Mouse (Mus musculus) right cerebral cortex, postnatal 14 days (tissue): ENCODE measurements at regions not wholly inside any gene's neighbourhood (a gene's known extent, or its start where the extent isn't known, plus 50 kb on each side); places are given as distances from the start of the nearest gene placed in this dataset.

Source experiments
- DNase-seq: peaks from one replicate; pipeline ENCODE4 v3.0.0; 2022

- no peak for DNase-seq
Measured at GRCm38 (mm10) chr6:52486655-52487054, 153.5 kb downstream of the Hibadh start.

DNA sequence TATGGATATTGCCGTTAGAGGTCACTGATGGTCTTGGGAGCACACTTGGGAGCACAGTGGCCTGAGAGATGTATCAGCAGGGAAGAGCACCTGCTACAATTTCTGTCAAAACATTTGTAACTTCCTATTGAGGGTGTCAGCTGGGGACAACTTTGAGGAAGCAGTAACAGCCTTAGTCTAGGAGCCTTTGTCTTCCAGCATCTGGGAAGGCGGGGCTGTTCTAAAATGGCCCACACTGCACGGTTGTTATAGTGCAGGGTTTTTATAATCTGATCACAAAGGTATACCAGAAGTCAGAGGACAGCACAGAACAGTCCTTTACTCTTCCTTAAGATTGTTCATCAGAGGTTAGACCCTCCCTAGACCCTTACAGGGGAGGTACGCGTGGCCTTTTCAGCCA is 152.3 kb downstream of the Hibadh start:
- no peak for DNase-seq

DNA sequence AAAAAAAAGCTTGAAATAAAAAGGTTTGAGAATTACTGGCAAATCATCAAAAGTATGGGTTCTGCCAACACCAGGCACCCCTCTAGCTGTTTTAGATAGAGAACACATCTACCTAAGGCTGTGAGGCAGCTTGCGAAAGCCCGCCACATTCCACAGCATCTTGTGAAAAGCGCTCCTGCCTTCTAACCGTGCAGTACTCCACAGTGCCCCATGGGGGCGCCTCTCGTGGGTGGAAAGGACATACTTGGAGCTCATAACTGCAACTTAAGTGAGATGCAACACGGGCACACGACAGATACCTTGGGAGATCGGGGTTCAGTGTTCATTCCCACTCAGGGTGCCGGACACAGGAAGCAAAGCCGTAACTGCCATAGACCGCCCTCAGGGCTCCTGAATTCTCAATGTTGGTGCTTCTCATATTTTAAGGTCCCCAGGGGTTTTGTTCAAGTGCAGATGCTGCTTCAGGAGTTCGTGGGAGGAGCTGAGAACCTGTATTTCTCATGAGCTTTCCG is 149.9 kb downstream of the Hibadh start:
- DNase-seq = no peak

GRCm38 (mm10) chr6:52495301-52495700 is 144.9 kb downstream of the Hibadh start:
- no peak for DNase-seq

GRCm38 (mm10) chr6:52495855-52496254 is 144.3 kb downstream of the Hibadh start:
- DNase-seq = no peak
